Mouse (Mus musculus) MEL (cell line): ENCODE results near the gene Soat1.

Experiments used
- CTCF ChIP-seq, 3 experiments: IDR thresholded peaks in 2 of 3; conservative IDR thresholded peaks in 1 of 3; 2 replicates each; pipeline ENCODE4 v1.5.1; 2011 to 2012; ENCODE audit warnings: low read length in 3 of 3, low read depth in 2 of 3, mild to moderate bottlenecking in 2 of 3, improper control_type of control experiment in 1 of 3, inconsistent platforms in 1 of 3, mixed read lengths in 1 of 3, moderate library complexity in 1 of 3; ENCODE audit not compliant: control insufficient read depth in 1 of 3, insufficient read depth in 1 of 3, poor library complexity in 1 of 3, severe bottlenecking in 1 of 3
- GATA1 ChIP-seq: IDR thresholded peaks from 2 replicates; pipeline ENCODE4 v1.6.1; 2011; ENCODE audit warnings: low read depth, low read length, improper control_type of control experiment
- KAT2A ChIP-seq: conservative IDR thresholded peaks from 2 replicates; pipeline ENCODE4 v1.6.1; 2012; ENCODE audit warnings: low read depth, low read length, improper control_type of control experiment, inconsistent platforms
- NELFE ChIP-seq: IDR thresholded peaks from 2 replicates; pipeline ENCODE4 v1.6.1; 2011; ENCODE audit warnings: low read depth, low read length, improper control_type of control experiment
- NRF1 ChIP-seq: IDR thresholded peaks from 2 replicates; pipeline ENCODE4 v1.6.1; 2014; ENCODE audit warnings: low read depth, mild to moderate bottlenecking, inconsistent platforms, low read length, improper control_type of control experiment, moderate library complexity; ENCODE audit not compliant: poor library complexity, insufficient read depth, severe bottlenecking
- POLR2A ChIP-seq, 2 experiments: IDR thresholded peaks; 2 replicates each; pipeline ENCODE4 v1.6.1; 2011 to 2012; ENCODE audit warnings: low read length in 2 of 2, mild to moderate bottlenecking in 2 of 2, control low read depth in 1 of 2, improper control_type of control experiment in 1 of 2, low read depth in 1 of 2, moderate library complexity in 1 of 2; ENCODE audit not compliant: control insufficient read depth in 1 of 2, insufficient read depth in 1 of 2, poor library complexity in 1 of 2
- POLR2AphosphoS2 ChIP-seq: IDR thresholded peaks from 2 replicates; pipeline ENCODE4 v1.6.1; 2011; ENCODE audit warnings: low read length, improper control_type of control experiment
- USF1 ChIP-seq: IDR thresholded peaks from 2 replicates; pipeline ENCODE4 v1.6.1; 2014; ENCODE audit warnings: low read depth, mild to moderate bottlenecking, inconsistent platforms, low read length, improper control_type of control experiment, moderate library complexity
- USF2 ChIP-seq, 2 experiments: IDR thresholded peaks; 2 replicates each; pipeline ENCODE4 v1.6.1; 2011 to 2012; ENCODE audit warnings: improper control_type of control experiment in 2 of 2, low read length in 2 of 2, borderline replicate concordance in 1 of 2, inconsistent platforms in 1 of 2, low read depth in 1 of 2, mild to moderate bottlenecking in 1 of 2; ENCODE audit not compliant: insufficient read depth in 1 of 2

DNA sequence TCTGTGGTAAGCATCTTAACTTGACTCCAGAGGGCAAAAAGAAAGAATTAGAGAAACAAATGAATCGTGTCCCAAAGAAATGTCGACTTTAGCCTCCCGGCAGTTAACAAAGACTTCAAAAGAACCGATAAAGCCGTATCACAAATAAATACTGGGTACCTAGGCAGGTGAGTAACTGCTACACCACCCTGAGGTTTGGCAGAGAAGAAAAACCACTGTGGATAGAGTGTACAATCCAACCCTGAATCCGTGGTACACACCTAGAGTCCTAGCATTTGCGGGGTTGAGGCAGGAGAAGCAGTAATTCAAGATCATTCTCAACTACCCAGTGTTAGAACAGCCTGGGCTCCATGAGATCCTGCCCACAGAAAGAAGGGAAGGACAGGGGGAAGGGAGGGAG is 2.2 kb downstream of the Soat1 start:
- no peak for TF ChIP-seq GATA1
- TF ChIP-seq NRF1: no peak
- no peak for TF ChIP-seq CTCF (IDR thresholded peaks at IDR 0.05 in 2 of 3, conservative IDR thresholded peaks at IDR 0.05 in 1 of 3; ENCODE audit: control insufficient read depth in 1 of 3, insufficient read depth in 1 of 3, low read depth in 2 of 3, low read length in 3 of 3, poor library complexity in 1 of 3, severe bottlenecking in 1 of 3)
- no peak for TF ChIP-seq USF1
- no peak for TF ChIP-seq KAT2A
- TF ChIP-seq NELFE: no peak
- TF ChIP-seq POLR2AphosphoS2: no peak
- TF ChIP-seq POLR2A (IDR thresholded peaks at IDR 0.05; ENCODE audit: control insufficient read depth in 1 of 2, insufficient read depth in 1 of 2, low read depth in 1 of 2, low read length in 2 of 2, poor library complexity in 1 of 2): no peak
- TF ChIP-seq USF2 (IDR thresholded peaks at IDR 0.05; ENCODE audit: borderline replicate concordance in 1 of 2, insufficient read depth in 1 of 2, low read depth in 1 of 2, low read length in 2 of 2): no peak
